Mouse (Mus musculus): ENCODE results near the gene Mapk8ip3.
"Not testable (repeated sequence)": the region's sequence is repeated elsewhere in the genome, so short reads cannot be mapped to it uniquely, and the experiment has no call there.

The Mapk8ip3 gene

GRCm38 (mm10) chr17:24936259-24937237 lies at the start of gene Mapk8ip3:
Mapk8ip3 (minus strand) TSS chr17:24936977.
- peak; percentile 97 to 98 for DNase-seq (ENCODE audit: low spot score in 2 of 2)

- DNase-seq (ENCODE audit: low spot score in 2 of 2): no peak
These were observed 24.3 kb upstream of the Mapk8ip3 start for GRCm38 (mm10) chr17:24960852-24961715.

GRCm38 (mm10) chr17:24960135-24960851 lies 23.5 kb upstream of the Mapk8ip3 start, which contains the start of gene Jpt2:
Jpt2 (minus strand) TSS chr17:24960689.
- DNase-seq (ENCODE audit: low spot score in 2 of 2): peak; percentile 97 to 98

GRCm38 (mm10) chr17:24959371-24959770 lies 22.6 kb upstream of the Mapk8ip3 start:
- no peak for DNase-seq (ENCODE audit: low spot score in 2 of 2)

GRCm38 (mm10) chr17:24953291-24953690 lies 16.5 kb upstream of the Mapk8ip3 start:
- no peak for DNase-seq (ENCODE audit: low spot score in 2 of 2)

- no peak for DNase-seq (ENCODE audit: low spot score in 2 of 2)
These were observed 13.9 kb upstream of the Mapk8ip3 start for GRCm38 (mm10) chr17:24950671-24951070.

GRCm38 (mm10) chr17:24948204-24948603 lies 11.4 kb upstream of the Mapk8ip3 start:
- DNase-seq (ENCODE audit: low spot score in 2 of 2): no peak

- DNase-seq (ENCODE audit: low spot score in 2 of 2): not testable (repeated sequence)
These were observed 6.8 kb upstream of the Mapk8ip3 start for GRCm38 (mm10) chr17:24943589-24943988.

- no peak for DNase-seq (ENCODE audit: low spot score in 2 of 2)
These were observed 6.3 kb upstream of the Mapk8ip3 start for GRCm38 (mm10) chr17:24943036-24943435.

- peak; percentile 52 to 69 for DNase-seq (ENCODE audit: low spot score in 2 of 2)
These were observed 5.7 kb upstream of the Mapk8ip3 start for GRCm38 (mm10) chr17:24942453-24942852.

GRCm38 (mm10) chr17:24937266-24937665 lies 489 bp upstream of the Mapk8ip3 start:
- DNase-seq (ENCODE audit: low spot score in 2 of 2): no peak

- DNase-seq (ENCODE audit: low spot score in 2 of 2): no peak
These were observed 1.1 kb downstream of the Mapk8ip3 start for GRCm38 (mm10) chr17:24935666-24936065.

- no peak for DNase-seq (ENCODE audit: low spot score in 2 of 2)
These were observed 1.9 kb downstream of the Mapk8ip3 start for GRCm38 (mm10) chr17:24934926-24935325.

- no peak for DNase-seq (ENCODE audit: low spot score in 2 of 2)
These were observed 3.6 kb downstream of the Mapk8ip3 start for GRCm38 (mm10) chr17:24933163-24933562.

- DNase-seq (ENCODE audit: low spot score in 2 of 2): no peak
These were observed 4.3 kb downstream of the Mapk8ip3 start for GRCm38 (mm10) chr17:24932431-24932830.

GRCm38 (mm10) chr17:24929506-24929905 lies 7.3 kb downstream of the Mapk8ip3 start:
- no peak for DNase-seq (ENCODE audit: low spot score in 2 of 2)

- DNase-seq (ENCODE audit: low spot score in 2 of 2): no peak
These were observed 13.5 kb downstream of the Mapk8ip3 start for GRCm38 (mm10) chr17:24923246-24923645.

- DNase-seq (ENCODE audit: low spot score in 2 of 2): no peak
These were observed 22.8 kb downstream of the Mapk8ip3 start for GRCm38 (mm10) chr17:24913984-24914383.

- no peak for DNase-seq (ENCODE audit: low spot score in 2 of 2)
These were observed 29.2 kb downstream of the Mapk8ip3 start for GRCm38 (mm10) chr17:24907591-24907990.

- DNase-seq (ENCODE audit: low spot score in 2 of 2): peak in 1 of 2 experiments; percentile 66
These were observed 33.0 kb downstream of the Mapk8ip3 start for GRCm38 (mm10) chr17:24903767-24904166.

GRCm38 (mm10) chr17:24902671-24903474 lies 33.9 kb downstream of the Mapk8ip3 start:
- peak; percentile 78 to 86 for DNase-seq (ENCODE audit: low spot score in 2 of 2)
